Mouse (Mus musculus) right cerebral cortex, adult 18-20 months (tissue): ENCODE measurements around the gene Rffl.
A peak's percentile ranks its signal among the peaks of the same experiment; 100 is the strongest.

ENCODE experiments used
- DNase-seq: peaks from one replicate; pipeline ENCODE4 v3.0.0; 2022; ENCODE audit warnings: mixed read lengths

Rffl gene

DNA sequence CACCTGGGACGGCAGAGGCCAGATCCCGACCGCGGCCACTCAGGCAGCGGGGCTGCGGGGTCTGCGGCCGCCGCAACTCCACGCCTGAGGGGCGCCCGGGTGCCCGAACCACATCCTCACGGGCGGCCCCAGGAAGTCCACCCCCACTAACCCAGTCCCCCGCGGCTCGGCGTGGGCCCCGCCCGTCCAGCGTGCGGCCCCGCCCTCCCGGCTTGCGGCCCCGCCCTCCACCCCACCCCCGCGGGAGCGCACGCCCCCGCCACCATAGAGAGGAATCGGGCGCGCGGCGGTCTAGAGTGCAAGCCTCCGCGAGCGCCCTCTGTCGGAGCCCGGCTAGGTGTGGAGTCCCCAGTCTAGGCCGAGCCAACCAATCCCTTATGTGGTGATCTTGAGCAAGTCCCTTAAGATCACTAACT is at the start of gene Rffl:
Gene Rffl, minus strand, starts transcription at position 180 of the 416 bp plus-strand sequence.
- peak; percentile 92 for DNase-seq

DNA sequence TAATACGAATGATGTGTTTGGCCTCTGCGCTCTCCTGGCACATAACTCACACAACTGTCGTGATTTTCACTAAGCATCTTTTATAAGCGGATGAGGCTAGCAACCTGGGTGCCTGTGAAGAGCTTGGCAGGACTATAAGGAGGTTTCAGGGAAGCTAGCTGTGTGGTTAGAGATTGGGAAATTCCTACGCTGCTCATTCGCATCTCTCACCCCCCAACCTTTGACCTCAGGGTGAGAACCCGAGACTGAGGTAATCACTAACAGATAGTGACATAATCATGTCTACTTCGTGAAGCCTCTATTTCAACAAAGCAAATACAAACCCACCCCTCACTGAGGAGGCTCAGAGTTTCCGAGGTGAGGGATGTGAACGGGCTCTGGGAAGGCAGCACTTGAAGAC is 49.8 kb upstream of the Rffl start:
- DNase-seq = no peak

DNA sequence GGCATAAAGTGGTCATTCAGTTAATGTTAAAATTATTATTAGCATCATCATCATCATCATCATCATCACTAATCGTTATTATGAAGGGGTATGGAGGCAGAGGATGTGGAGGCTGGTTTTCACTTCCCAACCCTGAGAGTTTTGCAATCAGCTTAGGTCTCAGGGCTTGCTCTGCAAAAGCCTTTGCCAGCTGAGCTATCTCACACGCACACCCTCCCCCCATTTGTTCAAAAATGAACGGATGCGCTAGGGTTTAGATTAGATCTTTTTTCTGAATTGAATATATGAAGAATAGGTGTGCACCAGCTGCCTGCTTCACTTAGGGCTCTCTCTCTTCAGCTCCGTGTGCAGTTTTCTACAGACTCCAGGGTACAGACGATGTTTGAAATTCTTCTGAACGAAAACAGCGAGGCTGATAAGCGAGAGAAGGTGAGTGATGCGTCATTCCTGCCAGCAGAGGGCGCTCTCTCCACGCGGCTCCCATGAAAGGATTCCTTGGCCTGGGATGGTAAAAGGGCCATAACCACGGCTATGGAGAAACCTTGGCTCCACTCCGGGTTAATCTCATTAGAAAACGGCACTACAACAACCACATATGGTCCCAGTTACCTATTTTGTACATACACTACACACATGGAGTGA is 43.8 kb upstream of the Rffl start:
- peak; percentile 74 for DNase-seq

DNA sequence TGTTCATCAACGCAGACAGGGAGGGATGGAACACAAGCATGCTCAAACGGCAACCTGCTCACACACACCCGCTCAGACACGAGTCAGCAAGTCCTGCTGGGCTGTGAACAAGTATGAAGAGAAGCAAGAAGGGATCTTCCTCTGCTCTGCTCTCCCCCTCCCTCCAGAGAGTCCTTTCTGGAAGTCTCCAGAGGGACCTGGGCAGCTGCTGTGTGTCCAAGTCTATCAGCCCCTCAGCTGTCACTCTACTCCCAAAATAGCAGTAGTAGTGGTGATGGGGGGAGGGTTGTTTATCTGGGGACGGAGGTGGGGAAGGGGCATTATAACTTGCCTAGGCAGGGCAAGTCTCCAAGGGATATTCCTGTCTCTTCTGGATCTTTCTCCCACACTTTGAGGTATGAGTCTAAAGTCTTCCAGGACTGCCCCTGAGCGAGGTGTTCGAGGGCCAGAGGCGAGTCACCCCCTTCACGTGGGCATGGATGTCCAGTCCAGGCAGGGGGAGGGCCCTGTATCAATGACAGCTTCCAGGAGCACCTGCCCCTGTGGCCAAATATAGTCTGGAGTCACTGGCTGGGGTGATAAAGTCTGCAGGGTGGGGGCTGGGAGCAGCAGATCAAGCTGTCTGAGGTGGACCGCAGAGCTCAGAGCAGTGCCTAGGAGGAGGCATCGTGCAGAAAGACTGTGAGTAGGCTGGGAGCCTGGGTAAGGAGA is 39.8 kb upstream of the Rffl start:
- DNase-seq = no peak

DNA sequence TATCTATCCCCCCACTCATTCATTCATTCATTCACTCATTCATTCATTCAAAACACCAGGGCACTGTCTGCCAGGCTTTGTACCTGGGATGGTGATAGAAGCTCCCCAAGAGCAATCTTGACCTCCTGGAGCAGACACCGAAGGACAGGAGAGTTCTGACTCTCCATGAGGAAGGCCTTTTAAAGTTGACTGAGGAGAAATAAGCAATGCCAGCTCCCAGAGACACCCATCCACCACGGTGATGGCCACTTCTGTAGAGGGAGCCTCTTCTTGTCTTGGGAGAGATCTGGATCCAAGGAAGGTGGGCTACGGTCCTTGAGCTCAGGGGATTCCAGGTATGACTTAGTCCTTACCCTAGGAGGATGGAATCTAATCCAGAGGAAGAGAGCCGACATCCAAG is 39.2 kb upstream of the Rffl start, which contains the start of gene Unc45b:
Gene Unc45b, plus strand, starts transcription at position 301 of the 400 bp plus-strand sequence.
- no peak for DNase-seq

GRCm38 (mm10) chr11:82908608-82908989 is 37.6 kb upstream of the Rffl start:
- no peak for DNase-seq

- peak; percentile 92 for DNase-seq
Observed at GRCm38 (mm10) chr11:82907651-82908607, 36.9 kb upstream of the Rffl start, which contains the start of gene Nle1. Gene Nle1, minus strand, starts transcription at chr11:82908411.

DNA sequence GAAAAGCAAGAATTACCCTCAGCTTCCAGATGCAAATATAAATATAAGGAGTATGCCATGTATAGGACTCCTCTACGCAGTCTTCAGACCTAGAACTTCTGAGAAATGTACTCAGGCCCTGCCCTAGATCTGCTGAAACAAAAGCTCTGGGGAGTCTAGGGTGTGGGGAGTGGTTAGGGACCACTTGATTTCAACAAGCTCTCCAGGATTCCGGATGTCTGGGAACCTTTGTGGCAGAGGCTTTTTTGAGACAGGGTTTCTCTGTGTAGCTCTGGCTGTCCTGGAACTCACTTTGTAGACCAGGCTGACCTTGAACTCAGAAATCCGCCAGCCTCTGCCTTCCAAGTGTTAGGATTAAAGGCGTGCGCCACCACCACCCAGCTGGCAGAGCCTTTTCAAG is 34.8 kb upstream of the Rffl start:
- no peak for DNase-seq

GRCm38 (mm10) chr11:82904952-82905351 is 33.9 kb upstream of the Rffl start:
- DNase-seq = no peak

DNA sequence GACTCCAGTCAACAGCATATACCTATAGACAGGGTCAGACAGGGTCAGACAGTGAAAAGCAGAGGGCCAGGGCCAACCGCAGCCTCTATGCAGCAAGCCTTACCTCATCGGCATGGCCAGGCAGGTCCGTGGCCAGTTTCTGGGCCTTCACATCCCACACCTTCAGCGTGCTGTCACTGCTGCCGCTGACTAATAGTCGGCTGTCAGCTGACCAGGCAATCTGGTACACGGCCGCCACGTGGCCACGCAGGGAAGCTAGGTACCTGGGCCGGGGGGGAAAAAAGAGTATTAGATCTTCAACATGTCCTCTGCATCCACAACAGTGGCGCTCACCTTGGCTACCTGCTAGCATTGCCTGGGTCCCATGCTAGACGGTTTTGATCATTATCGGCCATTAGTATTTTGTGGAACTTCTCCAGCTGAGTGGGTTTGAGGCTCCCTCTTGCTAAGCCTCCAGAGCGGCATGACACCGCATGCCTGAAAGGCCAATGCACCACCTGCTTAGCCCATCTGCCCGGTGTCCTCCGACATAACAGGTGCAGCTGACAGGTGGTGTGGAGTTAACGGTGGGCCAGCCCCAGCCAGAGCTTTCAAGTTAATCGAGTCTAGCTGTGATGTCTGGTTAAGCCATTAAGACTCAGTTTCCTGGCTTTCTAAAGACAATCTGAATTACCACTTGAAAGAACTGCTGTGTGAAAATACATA is 30.7 kb upstream of the Rffl start:
- no peak for DNase-seq

DNA sequence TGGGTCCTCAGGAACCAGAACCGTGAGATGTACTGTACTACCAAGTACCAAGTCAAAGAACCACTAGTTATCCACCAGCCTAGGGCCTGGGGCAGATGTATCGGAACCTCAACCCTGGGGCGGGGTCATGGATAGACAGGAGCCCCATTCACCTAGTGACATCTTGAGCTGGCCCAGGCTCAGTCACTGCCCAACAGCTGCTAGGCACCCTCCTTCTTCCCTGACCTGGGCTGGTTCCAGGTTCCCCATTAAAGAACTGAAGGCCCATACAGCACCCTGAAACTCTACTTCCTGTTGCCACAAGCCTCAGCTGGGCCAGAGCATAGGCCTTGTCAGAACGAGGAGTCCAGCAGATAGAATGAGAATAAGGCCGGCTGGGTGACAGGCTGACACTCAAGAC is 28.7 kb upstream of the Rffl start:
- DNase-seq = no peak

DNA sequence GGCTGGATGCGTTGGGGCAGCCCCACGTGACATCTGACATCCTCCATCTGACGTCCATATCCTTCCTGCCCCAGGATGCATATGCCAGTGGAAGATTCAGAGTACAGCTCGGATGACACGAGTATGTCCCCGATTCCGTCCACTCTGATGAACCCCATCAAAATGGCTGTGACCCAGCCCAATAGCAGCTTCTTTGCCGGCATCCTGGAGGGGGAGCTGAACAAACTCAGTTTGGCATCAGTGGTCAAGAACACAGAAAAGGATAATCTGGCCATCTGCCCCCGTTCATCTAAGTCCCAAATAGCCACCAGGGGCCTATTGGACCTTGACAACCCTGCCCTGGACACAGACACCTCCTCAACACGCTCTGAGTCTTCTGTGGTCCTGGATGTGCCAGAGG is 26.5 kb upstream of the Rffl start:
- no peak for DNase-seq

DNA sequence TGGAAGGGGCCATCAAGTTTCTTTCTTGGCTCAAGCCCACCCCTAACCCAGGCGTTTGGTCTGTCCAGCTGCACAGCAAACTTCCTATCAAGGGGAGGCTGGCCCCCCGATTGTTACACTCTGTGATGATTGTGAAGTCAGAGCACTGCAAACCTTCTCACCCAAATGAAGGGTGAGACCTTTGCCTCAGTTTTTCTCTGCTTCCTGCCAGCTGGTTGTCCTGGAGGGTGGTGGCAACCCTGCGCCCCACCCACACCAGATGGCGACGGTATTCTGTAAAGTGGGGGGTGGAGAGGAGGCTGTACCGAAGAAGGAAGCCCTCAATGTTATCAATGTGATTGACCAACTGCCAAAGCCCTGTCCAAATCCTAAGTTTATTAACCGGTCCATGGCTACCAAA is 20.9 kb upstream of the Rffl start, which contains the start of gene Fndc8:
Gene Fndc8, plus strand, starts transcription at position 189 of the 400 bp plus-strand sequence.
- DNase-seq = no peak

- peak; percentile 91 for DNase-seq
Observed at GRCm38 (mm10) chr11:82890342-82890762, 19.3 kb upstream of the Rffl start, which contains the start of gene Rad51d. Gene Rad51d, minus strand, starts transcription at chr11:82890614.

DNA sequence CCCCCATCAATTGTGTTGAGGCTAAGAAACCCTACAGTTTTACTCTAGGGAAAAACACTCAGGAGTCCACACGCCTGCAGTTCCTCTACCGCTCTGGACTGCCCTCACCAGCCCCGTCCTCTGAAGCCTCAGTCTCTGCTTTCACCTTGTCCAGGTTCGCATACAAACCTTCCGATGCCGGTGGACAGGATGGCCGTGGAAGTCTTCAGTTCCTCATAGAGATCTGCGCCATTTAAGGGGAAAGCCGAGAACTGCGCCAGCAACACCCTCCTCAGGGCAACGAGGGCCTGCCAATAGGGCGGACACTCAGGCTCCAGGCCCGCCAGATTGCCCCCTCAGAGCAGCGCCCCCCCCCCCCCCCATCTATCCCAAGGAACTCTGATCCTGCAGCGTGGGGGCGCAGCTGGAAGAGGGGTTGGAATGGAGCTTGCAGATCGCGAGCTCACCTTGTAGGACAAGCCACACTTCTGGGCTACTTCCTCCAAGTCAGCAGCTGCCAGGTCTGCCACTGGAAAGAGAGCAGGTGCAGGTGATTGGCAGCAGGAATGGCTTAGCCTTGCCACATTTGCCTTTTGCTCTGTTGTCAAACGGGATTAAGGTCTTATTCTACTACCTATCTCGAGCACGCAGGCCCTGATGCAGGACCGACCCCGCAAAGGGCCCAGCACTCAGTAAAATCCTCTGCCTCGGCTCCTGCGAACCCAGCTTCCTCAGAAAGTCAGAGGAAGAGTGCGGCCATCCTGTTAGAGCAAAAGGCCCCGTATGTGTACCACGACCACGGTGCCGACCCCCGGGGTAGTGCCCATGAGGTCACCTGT is 18.7 kb upstream of the Rffl start:
- peak; percentile 13 for DNase-seq

- DNase-seq = no peak
Observed at GRCm38 (mm10) chr11:82888491-82888946, 17.5 kb upstream of the Rffl start.

GRCm38 (mm10) chr11:82886559-82886958 is 15.5 kb upstream of the Rffl start:
- DNase-seq = no peak

DNA sequence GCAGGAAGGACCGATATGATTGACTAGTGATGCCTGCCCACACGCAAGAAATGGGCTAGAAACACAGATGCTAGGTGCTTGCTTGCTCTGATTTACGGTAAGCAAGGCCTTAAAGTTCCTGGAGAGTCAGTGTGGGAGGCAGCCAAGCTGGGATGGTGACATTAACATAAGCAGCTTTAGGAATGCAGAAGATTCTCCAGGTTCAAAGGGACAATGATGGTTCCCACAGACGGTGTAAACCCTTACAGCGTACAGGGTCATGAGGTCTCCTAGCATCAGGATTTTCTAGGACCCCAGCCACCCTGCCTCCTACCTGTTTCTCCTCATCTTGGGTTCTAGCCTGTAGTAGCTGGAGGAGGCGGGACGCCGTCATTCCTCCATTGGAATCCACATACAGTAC is 12.2 kb upstream of the Rffl start:
- DNase-seq = no peak

DNA sequence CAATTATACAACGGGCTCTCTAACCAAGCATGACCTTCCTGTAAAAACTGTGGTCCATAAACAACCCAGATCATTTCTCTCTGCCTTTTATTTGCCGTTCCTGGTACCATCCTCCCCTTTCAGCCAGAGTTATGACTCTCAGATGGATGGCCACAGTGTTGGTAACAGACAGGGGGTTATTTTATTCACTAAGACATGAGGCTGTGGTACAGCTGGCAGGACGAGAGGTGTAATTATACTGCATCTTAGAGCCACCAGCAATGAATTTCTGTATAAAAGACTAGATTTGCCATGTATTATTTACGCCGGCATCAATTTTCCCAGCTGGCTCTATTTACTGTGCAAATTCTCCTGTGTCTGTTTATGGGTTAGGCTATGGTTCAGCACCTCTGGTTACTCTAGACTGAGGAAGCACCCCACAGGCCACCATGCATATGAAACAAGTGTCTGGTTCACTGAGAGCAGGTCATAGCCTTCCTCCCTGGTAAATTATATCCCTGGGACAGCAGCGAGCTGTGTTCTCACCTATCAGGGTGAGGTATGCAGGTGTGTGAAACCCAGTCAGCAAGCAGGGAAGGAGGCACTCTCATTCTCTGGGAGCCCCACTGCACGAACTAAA is 6.8 kb upstream of the Rffl start:
- DNase-seq = no peak

DNA sequence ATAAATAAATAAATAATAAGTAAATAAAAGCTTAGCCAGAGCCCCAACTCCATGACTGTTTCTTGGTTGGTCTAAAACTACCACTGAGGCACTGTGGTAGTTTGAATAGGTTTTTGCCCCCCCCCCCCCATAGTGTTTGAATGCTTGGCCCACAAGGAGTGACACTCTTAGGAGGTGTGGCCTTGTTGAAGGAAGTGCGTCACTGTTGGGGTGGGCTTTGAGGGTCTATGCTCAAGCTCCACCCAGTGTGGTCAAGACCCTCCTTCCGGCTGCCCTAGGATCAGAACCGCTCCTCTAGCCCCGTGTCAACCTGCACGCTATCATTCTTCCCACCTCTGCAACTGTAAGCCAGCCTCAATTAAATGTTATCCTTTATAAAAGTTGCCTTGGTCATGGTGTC is 4.6 kb upstream of the Rffl start:
- no peak for DNase-seq

DNA sequence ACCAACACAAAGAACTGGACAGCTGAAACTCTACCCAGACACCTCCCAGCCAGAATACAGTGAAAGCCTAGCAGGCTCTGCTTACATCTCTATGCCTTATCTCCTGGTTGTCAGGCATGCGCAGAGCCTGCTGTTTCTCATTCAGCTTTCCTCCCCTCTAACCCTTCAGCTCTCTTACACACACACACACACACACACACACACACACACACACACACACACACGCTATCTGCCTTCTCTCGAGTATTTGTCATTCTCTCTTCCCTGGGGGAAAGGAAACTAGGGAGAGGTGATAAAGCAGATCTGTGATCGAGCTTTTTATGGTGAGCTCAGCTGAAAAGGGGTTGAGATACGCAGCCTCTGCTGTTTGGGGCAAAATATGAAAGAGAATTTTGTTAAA is 3.9 kb upstream of the Rffl start:
- no peak for DNase-seq
